Mouse (Mus musculus) left cerebral cortex, adult 11 months (tissue): ENCODE data around the gene Psg27.
"Not testable (repeated sequence)": the region's sequence is repeated elsewhere in the genome, so short reads cannot be mapped to it uniquely, and the experiment has no call there.

Experiments used
- DNase-seq: peaks from one replicate; pipeline ENCODE4 v3.0.0; 2022; ENCODE audit warnings: low spot score

Gene Psg27

DNA sequence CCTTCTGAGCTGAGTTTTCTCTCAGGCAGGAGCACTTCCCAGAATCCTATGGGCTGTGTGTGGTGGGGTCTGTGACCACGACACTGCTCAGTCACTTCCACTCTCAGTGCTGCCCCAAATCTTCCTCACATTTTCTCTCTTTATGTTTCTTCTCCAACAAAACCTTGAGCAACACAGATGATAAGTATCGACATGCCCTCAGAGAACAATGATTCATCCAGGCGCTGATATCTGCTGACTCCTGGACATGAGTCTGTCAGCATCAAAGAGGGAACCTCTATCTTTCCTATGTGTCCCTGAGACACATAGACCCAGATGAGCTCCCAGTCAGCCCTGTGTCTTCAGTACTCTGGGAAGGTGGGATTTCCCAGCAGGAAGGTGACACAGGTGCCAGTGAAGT is at the start of gene Psg27:
Psg27 (minus strand) TSS at position 101 of the 400 bp plus-strand sequence.
- no peak for DNase-seq

DNA sequence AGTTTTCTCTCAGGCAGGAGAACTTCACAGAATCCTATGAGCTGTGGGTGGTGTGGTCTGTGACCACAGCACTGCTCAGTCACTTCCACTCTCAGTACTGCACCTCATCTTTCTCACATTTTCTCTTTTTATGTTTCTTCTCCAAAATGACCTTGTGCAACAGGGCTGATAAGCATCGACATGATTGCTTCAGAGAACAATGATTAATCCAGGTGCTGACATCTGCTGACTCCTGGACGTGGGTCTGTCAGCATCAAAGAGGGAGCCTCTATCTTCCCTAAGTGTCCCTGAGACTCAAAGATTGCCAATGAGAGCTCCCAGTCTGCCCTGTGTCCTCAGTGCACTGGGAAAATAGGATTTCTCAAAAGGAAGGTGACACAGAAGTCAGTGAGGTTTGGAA is 49.3 kb upstream of the Psg27 start, which contains the start of gene Psg23:
Psg23 (minus strand) TSS at position 101 of the 400 bp plus-strand sequence.
- not testable (repeated sequence) for DNase-seq

DNA sequence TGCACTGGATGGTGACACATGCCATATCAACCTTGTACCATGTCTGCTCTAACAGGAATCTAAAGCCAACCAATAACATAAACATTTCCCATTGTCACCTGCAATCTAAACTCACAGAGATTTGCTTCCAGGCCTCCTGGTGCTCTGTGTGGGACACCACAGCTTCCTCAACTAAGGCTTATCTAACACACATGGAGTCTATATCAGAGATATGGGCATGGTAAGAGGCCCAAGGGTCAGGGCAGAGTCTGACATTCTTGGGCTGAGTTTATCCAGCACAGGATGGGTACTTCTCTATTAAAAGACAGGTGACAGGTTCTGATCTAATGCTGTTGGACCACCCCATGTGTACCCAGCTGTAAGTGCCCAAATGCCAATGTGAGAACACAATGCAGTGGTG is 7.3 kb downstream of the Psg27 start:
- DNase-seq, result no peak

DNA sequence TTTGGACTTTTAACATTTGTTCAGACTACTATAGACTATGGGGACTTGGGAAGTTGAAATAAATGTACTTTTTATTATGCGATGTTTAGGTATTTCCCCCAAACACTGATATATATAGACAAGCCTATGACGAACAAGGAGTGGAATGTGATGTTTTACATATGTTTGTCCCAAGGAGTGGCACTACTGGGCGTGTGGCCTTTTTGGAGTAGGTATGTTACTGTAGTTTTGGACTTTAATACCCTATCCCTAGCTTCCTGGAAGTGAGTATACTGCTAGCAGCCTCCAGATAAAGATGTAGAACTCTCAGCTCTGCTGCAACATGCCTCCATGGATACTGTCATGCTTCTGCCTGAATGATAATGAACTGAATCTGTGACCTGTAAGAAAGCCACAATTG is 11.4 kb downstream of the Psg27 start:
- DNase-seq, result not testable (repeated sequence)

DNA sequence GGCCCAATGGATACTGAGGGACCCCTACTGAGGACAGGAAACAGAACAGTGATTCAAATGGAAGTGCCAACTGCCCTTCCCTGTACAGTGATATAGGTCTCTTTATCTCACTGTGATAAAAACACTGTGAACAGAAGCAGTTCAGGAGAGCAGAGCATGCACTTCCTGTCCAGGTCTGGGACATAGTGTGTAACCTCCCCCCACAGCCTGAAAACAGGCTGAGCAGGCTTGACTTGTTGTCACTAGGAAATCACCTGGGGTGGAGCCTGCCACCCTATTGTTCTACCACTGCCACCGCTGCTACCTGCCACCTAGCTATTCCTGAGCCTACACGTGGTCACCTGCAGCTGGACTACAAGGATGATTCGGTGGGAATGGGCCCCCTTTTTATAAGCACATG is 33.7 kb downstream of the Psg27 start:
- no peak for DNase-seq

DNA sequence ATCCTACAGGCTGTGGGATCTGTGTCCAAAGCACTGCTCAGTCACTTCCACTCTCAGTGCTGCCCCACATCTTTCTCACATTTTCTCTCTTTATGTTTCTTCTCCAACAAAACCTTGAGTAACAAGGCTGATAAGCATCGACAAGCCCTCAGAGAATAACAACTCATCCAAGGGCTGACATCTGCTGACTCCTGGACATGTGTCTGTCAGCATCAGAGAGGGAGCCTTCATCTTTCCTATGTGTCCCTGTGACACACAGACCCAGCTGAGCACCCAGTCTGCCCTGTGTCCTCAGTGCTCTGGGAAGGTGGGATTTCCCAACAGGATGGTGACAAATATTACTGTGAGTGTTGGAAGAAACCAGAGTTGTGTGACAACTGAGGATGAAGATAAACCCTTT is 34.9 kb downstream of the Psg27 start, which contains the start of gene Psg25:
Psg25 (minus strand) TSS at position 101 of the 400 bp plus-strand sequence.
- no peak for DNase-seq

DNA sequence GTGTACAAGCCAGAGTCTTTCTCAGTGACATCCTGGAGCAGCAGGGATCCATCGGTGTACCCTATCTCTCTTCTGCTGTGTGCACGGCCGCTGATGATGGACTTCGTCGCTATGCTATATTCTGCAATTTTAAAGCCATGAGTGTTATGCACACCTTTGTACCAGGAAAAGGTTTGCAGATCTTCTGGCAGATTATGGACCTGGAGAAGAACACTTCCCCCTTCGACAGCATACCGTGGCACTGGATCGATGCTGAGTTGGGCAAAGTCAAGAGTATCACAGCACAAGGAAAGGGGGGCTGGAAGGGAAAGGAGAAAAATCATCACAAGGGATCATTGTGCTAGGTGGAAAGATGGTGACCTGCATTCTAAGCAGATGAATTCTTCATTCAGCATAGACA is 42.4 kb downstream of the Psg27 start:
- no peak for DNase-seq

DNA sequence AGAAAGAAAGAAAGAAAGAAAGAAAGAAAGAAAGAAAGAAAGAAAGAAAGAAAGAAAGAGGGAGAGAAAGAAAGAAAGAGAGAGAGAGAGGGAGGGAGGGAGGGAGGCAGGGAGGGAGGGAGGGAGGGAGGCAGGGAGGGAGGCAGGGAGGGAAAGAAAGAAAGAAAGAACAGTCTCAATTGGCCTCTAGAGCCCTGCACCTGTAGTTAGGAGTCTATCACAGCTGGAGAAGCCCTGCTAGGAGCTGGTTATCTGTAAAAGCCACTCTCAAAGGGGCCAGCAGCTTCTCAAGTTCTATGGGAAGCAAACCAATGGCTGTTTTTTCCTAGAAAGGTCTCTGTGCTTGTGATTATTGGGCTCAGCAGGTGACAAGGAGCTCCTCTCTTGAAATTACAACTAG is 54.3 kb downstream of the Psg27 start:
- DNase-seq, result not testable (repeated sequence)

DNA sequence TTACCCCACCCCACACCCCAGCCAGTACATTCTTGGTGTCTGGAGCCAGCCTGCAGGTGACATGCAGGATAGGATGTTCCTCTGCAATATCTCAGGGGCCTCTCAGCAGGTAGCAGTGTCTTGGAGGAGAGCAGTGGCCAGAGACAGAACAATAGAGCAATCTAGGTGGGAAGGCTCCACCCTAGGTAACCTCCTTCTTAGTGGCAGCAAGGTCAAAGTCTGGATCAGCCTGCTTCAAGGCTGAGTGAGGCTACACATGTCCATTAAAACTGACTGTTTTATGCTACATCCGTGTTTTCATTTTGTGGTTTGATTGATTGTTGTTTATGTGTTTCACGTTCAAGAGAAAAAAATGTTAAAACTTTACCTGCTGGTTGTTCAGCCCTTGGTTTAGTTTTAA is 54.7 kb downstream of the Psg27 start:
- DNase-seq, result not testable (repeated sequence)

DNA sequence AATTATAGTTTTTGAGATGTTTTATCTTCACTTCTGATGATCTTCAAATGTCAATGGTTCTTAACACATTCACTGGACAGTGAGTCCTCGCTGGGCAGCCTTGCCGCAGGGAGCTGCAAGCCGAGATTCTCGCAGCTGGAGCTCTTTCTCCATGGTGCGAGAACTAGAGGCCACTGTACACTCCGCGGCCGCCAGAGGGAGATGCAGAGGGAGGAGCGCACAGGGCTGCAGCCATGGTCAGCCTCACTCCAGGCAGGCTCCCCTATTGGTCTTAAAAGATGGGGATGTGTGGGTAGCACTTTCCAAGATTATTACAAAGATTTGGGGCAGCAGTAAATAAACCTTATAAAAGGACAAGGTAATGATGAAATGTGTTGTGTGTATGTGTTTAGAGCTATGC is 55.6 kb downstream of the Psg27 start:
- no peak for DNase-seq
